ENCODE assay signal across 20 mouse cellular contexts in genomic region chr1:185814901-185815300, GRCm38 (mm10).
DNase-seq lines count a peak whose midpoint lies in the region; ATAC-seq and TF ChIP-seq lines count a peak whose summit lies in the region.
"Had no signal": no experiment of that assay in that cellular context is flagged by ENCODE, and none has a peak within 500 bp of the region (broad histone marks: within the 10 kb centered on the region; RNA-seq: fewer than 3 reads in every experiment).

No protein-coding gene starts in this region.

- no peaks in the 10 kb centered on the region for H3K79me2 ChIP-seq in MEL (ENCODE audit: control insufficient read depth, insufficient read depth, low read length, poor library complexity)

- TF ChIP-seq POLR2A in kidney, adult 2 months (IDR thresholded peaks at IDR 0.05; ENCODE audit: low read depth, low read length): no peak
- TF ChIP-seq POLR2A in MEL (IDR thresholded peaks at IDR 0.05; ENCODE audit: control insufficient read depth in 1 of 2, insufficient read depth in 1 of 2, low read depth in 1 of 2, low read length in 2 of 2, poor library complexity in 1 of 2): no peak

- no peak overlapping the region for H3K9ac ChIP-seq in kidney, embryonic 15.5 days
- no peak overlapping the region for H3K9ac ChIP-seq in lung, postnatal 0 days (replicated peaks; ENCODE audit: low read depth)
- H3K9ac ChIP-seq in MEL (ENCODE audit: control insufficient read depth, low read depth, low read length, poor library complexity, severe bottlenecking): no peak overlapping the region
- no peak overlapping the region for H3K9ac ChIP-seq in stomach, postnatal 0 days (ENCODE audit: low read length)
- H3K9ac ChIP-seq: hindbrain, embryonic 12.5 days; intestine, embryonic 15.5 days; liver, embryonic 15.5 days; neural tube, embryonic 13.5 days had no signal

- no peaks in the 10 kb centered on the region for H3K27me3 ChIP-seq in kidney, adult 2 months (replicated peaks; ENCODE audit: control insufficient read depth, insufficient read depth, low read length)
- H3K27me3 ChIP-seq in kidney, embryonic 15.5 days: no peaks in the 10 kb centered on the region
- H3K27me3 ChIP-seq in lung, postnatal 0 days (replicated peaks; ENCODE audit: insufficient read depth, low read length): no peaks in the 10 kb centered on the region
- H3K27me3 ChIP-seq in MEL (ENCODE audit: control insufficient read depth in 1 of 2, insufficient read depth in 2 of 2, low read length in 2 of 2): no peaks in the 10 kb centered on the region
- no peaks in the 10 kb centered on the region for H3K27me3 ChIP-seq in stomach, postnatal 0 days (ENCODE audit: control insufficient read depth, insufficient read depth, low read length)
- H3K27me3 ChIP-seq: hindbrain, embryonic 12.5 days; intestine, embryonic 15.5 days; liver, embryonic 15.5 days; neural tube, embryonic 13.5 days had no signal

- no peak overlapping the region for H3K4me3 ChIP-seq in kidney, adult 2 months (ENCODE audit: insufficient read depth, low read depth, low read length)
- H3K4me3 ChIP-seq in kidney, embryonic 15.5 days (replicated peaks): no peak overlapping the region
- no peak overlapping the region for H3K4me3 ChIP-seq in lung, postnatal 0 days (ENCODE audit: low read depth, low read length)
- no peak overlapping the region for H3K4me3 ChIP-seq in MEL (ENCODE audit: control insufficient read depth in 1 of 2, insufficient read depth in 1 of 2, low read depth in 2 of 2, low read length in 2 of 2)
- no peak overlapping the region for H3K4me3 ChIP-seq in stomach, postnatal 0 days (ENCODE audit: low read depth, low read length)
- H3K4me3 ChIP-seq: hindbrain, embryonic 12.5 days; intestine, embryonic 15.5 days; liver, embryonic 15.5 days; midbrain, embryonic 10.5 days; neural tube, embryonic 13.5 days had no signal

- TF ChIP-seq EP300 in lung, postnatal 0 days (IDR thresholded peaks at IDR 0.05): no peak
- no peak for TF ChIP-seq EP300 in MEL (IDR thresholded peaks at IDR 0.05; ENCODE audit: low read depth in 1 of 2, low read length in 2 of 2)
- no peak for TF ChIP-seq EP300 in stomach, postnatal 0 days (optimal IDR thresholded peaks at IDR 0.05)

- H3K27ac ChIP-seq in kidney, adult 2 months (ENCODE audit: insufficient read depth, low read depth, low read length): no peak overlapping the region
- no peak overlapping the region for H3K27ac ChIP-seq in kidney, embryonic 15.5 days
- H3K27ac ChIP-seq in lung, postnatal 0 days (ENCODE audit: low read length): no peak overlapping the region
- H3K27ac ChIP-seq in MEL (ENCODE audit: control insufficient read depth, low read depth, low read length): no peak overlapping the region
- no peak overlapping the region for H3K27ac ChIP-seq in stomach, postnatal 0 days (replicated peaks)
- H3K27ac ChIP-seq: hindbrain, embryonic 12.5 days; intestine, embryonic 15.5 days; liver, embryonic 15.5 days; midbrain, embryonic 10.5 days; neural tube, embryonic 13.5 days had no signal

- H3K36me3 ChIP-seq in kidney, adult 2 months (ENCODE audit: control insufficient read depth, insufficient read depth, low read length): no peaks in the 10 kb centered on the region
- no peaks in the 10 kb centered on the region for H3K36me3 ChIP-seq in kidney, embryonic 15.5 days
- H3K36me3 ChIP-seq in lung, postnatal 0 days (ENCODE audit: insufficient read depth, low read length): no peaks in the 10 kb centered on the region
- H3K36me3 ChIP-seq in MEL (ENCODE audit: control insufficient read depth in 1 of 2, insufficient read depth in 2 of 2, low read length in 2 of 2): no peaks in the 10 kb centered on the region
- H3K36me3 ChIP-seq in stomach, postnatal 0 days (ENCODE audit: control insufficient read depth, insufficient read depth, low read length): no peaks in the 10 kb centered on the region
- H3K36me3 ChIP-seq: hindbrain, embryonic 12.5 days; intestine, embryonic 15.5 days; liver, embryonic 15.5 days; midbrain, embryonic 10.5 days; neural tube, embryonic 13.5 days had no signal

- peak; percentile 23; the same call in 1 of the 2 replicates for TF ChIP-seq CTCF in kidney, adult 2 months (conservative IDR thresholded peaks at IDR 0.05; ENCODE audit: insufficient read depth, insufficient read length, low read depth, low read length)
- TF ChIP-seq CTCF in lung, postnatal 0 days (IDR thresholded peaks at IDR 0.05): peak; percentile 47
- peak in 2 of 3 experiments; percentile 15 to 16; a peak in 2 of 6 replicates for TF ChIP-seq CTCF in MEL (IDR thresholded peaks at IDR 0.05 in 2 of 3, conservative IDR thresholded peaks at IDR 0.05 in 1 of 3; ENCODE audit: control insufficient read depth in 1 of 3, insufficient read depth in 1 of 3, low read depth in 2 of 3, low read length in 3 of 3, poor library complexity in 1 of 3, severe bottlenecking in 1 of 3)
- TF ChIP-seq CTCF in stomach, postnatal 0 days (IDR thresholded peaks at IDR 0.05; ENCODE audit: low read depth): peak; percentile 45; the same call in 1 of the 2 replicates

- no peaks in the 10 kb centered on the region for H3K4me1 ChIP-seq in kidney, adult 2 months (ENCODE audit: control insufficient read depth, insufficient read depth, low read length)
- peaks cover 13% of the 10 kb centered on the region; the same call in 1 of the 2 replicates for H3K4me1 ChIP-seq in kidney, embryonic 15.5 days
- H3K4me1 ChIP-seq in lung, postnatal 0 days (ENCODE audit: insufficient read depth, low read depth, low read length): no peaks in the 10 kb centered on the region
- H3K4me1 ChIP-seq in MEL (ENCODE audit: control insufficient read depth in 1 of 2, insufficient read depth in 2 of 2, low read length in 2 of 2): no peaks in the 10 kb centered on the region
- H3K4me1 ChIP-seq in stomach, postnatal 0 days (replicated peaks; ENCODE audit: control insufficient read depth, insufficient read depth): no peaks in the 10 kb centered on the region
- H3K4me1 ChIP-seq: hindbrain, embryonic 12.5 days; intestine, embryonic 15.5 days; liver, embryonic 15.5 days had no signal

- WGBS in kidney, adult 2 months: 96% methylated on average over 3 of the region's 3 CpGs
- WGBS in kidney, embryonic 15.5 days: 89% methylated on average over 3 of the region's 3 CpGs
- 77% methylated on average over 3 of the region's 3 CpGs for WGBS in lung, postnatal 0 days
- WGBS in stomach, postnatal 0 days: 86% methylated on average over 3 of the region's 3 CpGs

- no peak for DNase-seq in kidney, adult 2 months
- no peak for DNase-seq in lung, postnatal 0 days (ENCODE audit: low spot score)
- DNase-seq in lung, postnatal 10 days: no peak
- DNase-seq in MEL (ENCODE audit: low read depth, low spot score): peak; percentile 10
- DNase-seq in stomach, postnatal 0 days (ENCODE audit: low spot score): no peak
- no peak for DNase-seq in left cerebral cortex, adult 18-20 months (ENCODE audit: low spot score in 2 of 2)
- DNase-seq: adrenal gland, postnatal 36 days; cerebellum, adult 9-10 months; gastrocnemius, postnatal 25 days; kidney, postnatal 36 days; left cerebral cortex, postnatal 4 days; lung, postnatal 36 days; spleen, adult 18-20 months; thymus, postnatal 14 days had no signal

- TF ChIP-seq RAD21 in MEL (IDR thresholded peaks at IDR 0.05; ENCODE audit: low read depth, low read length): no peak; the same call in 1 of the 2 replicates

- H3K4me2 ChIP-seq in kidney, embryonic 15.5 days: no peak overlapping the region
- no peak overlapping the region for H3K4me2 ChIP-seq in lung, postnatal 0 days (replicated peaks; ENCODE audit: low read depth, low read length)
- no peak overlapping the region for H3K4me2 ChIP-seq in stomach, postnatal 0 days (replicated peaks; ENCODE audit: low read depth)
- H3K4me2 ChIP-seq: hindbrain, embryonic 12.5 days; intestine, embryonic 15.5 days; liver, embryonic 15.5 days; neural tube, embryonic 13.5 days had no signal

- ATAC-seq in kidney, embryonic 15.5 days (replicated peaks; ENCODE audit: low FRiP score): no peak
- no peak for ATAC-seq in lung, postnatal 0 days
- ATAC-seq in stomach, postnatal 0 days (ENCODE audit: low FRiP score, low TSS enrichment): no peak
- ATAC-seq: intestine, embryonic 15.5 days had no signal

- H3K9me3 ChIP-seq in kidney, embryonic 15.5 days (replicated peaks): no peaks in the 10 kb centered on the region
- no peaks in the 10 kb centered on the region for H3K9me3 ChIP-seq in lung, postnatal 0 days (ENCODE audit: low read length)
- H3K9me3 ChIP-seq in MEL (replicated peaks; ENCODE audit: insufficient read depth, low read length): no peaks in the 10 kb centered on the region
- no peaks in the 10 kb centered on the region for H3K9me3 ChIP-seq in stomach, postnatal 0 days (ENCODE audit: control insufficient read depth, low read length)
- H3K9me3 ChIP-seq: hindbrain, embryonic 12.5 days; intestine, embryonic 15.5 days; midbrain, embryonic 10.5 days; neural tube, embryonic 13.5 days had no signal

TF ChIP-seq in MEL, 35 proteins besides CTCF, POLR2A, EP300 and RAD21:
- TF ChIP-seq MAFK (IDR thresholded peaks at IDR 0.05; ENCODE audit: borderline replicate concordance, low read depth, low read length): no peak
- TF ChIP-seq ELF1 (IDR thresholded peaks at IDR 0.05; ENCODE audit: low read depth, low read length): no peak
- TF ChIP-seq BHLHE40 (IDR thresholded peaks at IDR 0.05; ENCODE audit: borderline replicate concordance, low read depth, low read length): no peak
- no peak for TF ChIP-seq E2F4 (IDR thresholded peaks at IDR 0.05; ENCODE audit: borderline replicate concordance, low read depth, low read length)
- TF ChIP-seq MYC (IDR thresholded peaks at IDR 0.05; ENCODE audit: low read depth, low read length): no peak
- TF ChIP-seq ZKSCAN1 (IDR thresholded peaks at IDR 0.05; ENCODE audit: low read depth, low read length): no peak
- no peak for TF ChIP-seq KAT2A (conservative IDR thresholded peaks at IDR 0.05; ENCODE audit: low read depth, low read length)
- TF ChIP-seq UBTF (IDR thresholded peaks at IDR 0.05; ENCODE audit: borderline replicate concordance, insufficient read depth, low read depth, low read length): no peak
- no peak for TF ChIP-seq POLR2AphosphoS5 (IDR thresholded peaks at IDR 0.05; ENCODE audit: borderline replicate concordance, low read depth, low read length)
- no peak for TF ChIP-seq NELFE (IDR thresholded peaks at IDR 0.05; ENCODE audit: low read depth, low read length)
- TF ChIP-seq MAX (IDR thresholded peaks at IDR 0.05; ENCODE audit: low read length): no peak
- TF ChIP-seq CHD1 (IDR thresholded peaks at IDR 0.05; ENCODE audit: low read depth, low read length): no peak
TF ChIP-seq in MEL: peak in this region for 0.
